Mouse (Mus musculus) ovary, adult 2 months (tissue): Measurements from ENCODE around the gene Psg26. TPM values are rescaled to one million over a fixed set of nuclear protein-coding genes. Genes with fewer than 3 reads are reported as not detected.

Experiments used
- polyA plus RNA-seq: library from polyadenylated mRNA; depleted of rRNA; stranded (reverse); fragments of >200 nt; gene quantifications from 2 replicates; pipeline ENCODE4 v1.2.3, GENCODE M21; 2012; rRNA removed

Gene Psg26
- polyA plus RNA-seq = not detected in 2 replicates

GRCm38 (mm10) chr7:18484077-18484476 is at the start of gene Psg26:
Psg26 (minus strand) TSS chr7:18484177.

GRCm38 (mm10) chr7:18532169-18532568 is 48.2 kb upstream of the Psg26 start, which contains the start of gene Psg25:
Psg25 (minus strand) TSS chr7:18532269.

GRCm38 (mm10) chr7:18431941-18432340 is 52.0 kb downstream of the Psg26 start, which contains the start of gene Psg28:
Psg28 (minus strand) TSS chr7:18432041.

Other genes starting within 250 kb of the Psg26 start
- 0.08 TPM in 1 of 2 replicates, not detected in the other for gene Mill1, start 238.8 kb downstream of the Psg26 start, polyA plus RNA-seq
- not detected in 2 replicates for gene Psg18, start 129.2 kb downstream of the Psg26 start, polyA plus RNA-seq
- gene Psg28, start 52.1 kb downstream of the Psg26 start, polyA plus RNA-seq = not detected in 2 replicates
- not detected in 2 replicates for gene Psg25, start 48.1 kb upstream of the Psg26 start, polyA plus RNA-seq
- not detected in 2 replicates for gene Psg27, start 83.1 kb upstream of the Psg26 start, polyA plus RNA-seq
- not detected in 2 replicates for gene Psg23, start 132.3 kb upstream of the Psg26 start, polyA plus RNA-seq
- not detected in 2 replicates for gene Psg21, start 172.5 kb upstream of the Psg26 start, polyA plus RNA-seq
- 0.18 and 0.20 TPM in 2 replicates for gene Psg20, start 202.0 kb upstream of the Psg26 start, polyA plus RNA-seq
- not detected in 2 replicates for gene Psg22, start 233.9 kb upstream of the Psg26 start, polyA plus RNA-seq